Mouse (Mus musculus) limb, embryonic 14.5 days (tissue): Measurements from ENCODE around the gene Dgke. TPM values are rescaled to one million over a fixed set of nuclear protein-coding genes. Genes with fewer than 3 reads are reported as not detected.
"Not testable (repeated sequence)": the region's sequence is repeated elsewhere in the genome, so short reads cannot be mapped to it uniquely, and the experiment has no call there.

Source experiments
- ATAC-seq: fragments of 200-750 bp; cut with Nextera tagmentation; 2 replicates; pipeline ENCODE4 v1.8.0; 2017; ENCODE audit warnings: low read depth, moderate number of reproducible peaks, moderate TSS enrichment; ENCODE audit not compliant: low FRiP score
- DNase-seq: peaks from one replicate; pipeline ENCODE4 v3.0.0-alpha.2; 2015; ENCODE audit warnings: low spot score
- H3K27ac ChIP-seq: fragments of 300-500 bp; sonication (generic); replicated peaks from 2 replicates; pipeline ENCODE4 v1.5.1; 2014; ENCODE audit warnings: low read depth, mild to moderate bottlenecking, low read length, moderate library complexity, mixed read lengths
- H3K27me3 ChIP-seq: fragments of 300-500 bp; sonication (generic); 2 replicates; pipeline ENCODE4 v1.6.1; 2014; ENCODE audit warnings: low read length, mixed read lengths; ENCODE audit not compliant: control insufficient read depth, insufficient read depth
- H3K36me3 ChIP-seq: fragments of 300-500 bp; sonication (generic); 2 replicates; pipeline ENCODE4 v1.6.1; 2014; ENCODE audit warnings: mild to moderate bottlenecking, low read length, moderate library complexity, mixed read lengths; ENCODE audit not compliant: control insufficient read depth, insufficient read depth
- H3K4me1 ChIP-seq: fragments of 300-500 bp; sonication (generic); 2 replicates; pipeline ENCODE4 v1.6.1; 2014; ENCODE audit warnings: antibody characterized with exemption, low read length, mixed read lengths; ENCODE audit not compliant: control insufficient read depth, insufficient read depth
- H3K4me2 ChIP-seq: fragments of 300-500 bp; sonication (generic); replicated peaks from 2 replicates; pipeline ENCODE4 v1.6.1; 2014; ENCODE audit warnings: low read depth, mild to moderate bottlenecking, low read length, moderate library complexity; ENCODE audit not compliant: severe bottlenecking
- H3K4me3 ChIP-seq: fragments of 300-500 bp; sonication (generic); replicated peaks from 2 replicates; pipeline ENCODE4 v1.5.1; 2014; ENCODE audit warnings: low read length
- H3K9ac ChIP-seq: fragments of 300-500 bp; sonication (generic); 2 replicates; pipeline ENCODE4 v1.6.1; 2014; ENCODE audit warnings: mild to moderate bottlenecking, low read depth, low read length, moderate library complexity; ENCODE audit not compliant: severe bottlenecking
- H3K9me3 ChIP-seq: fragments of 300-500 bp; sonication (generic); 2 replicates; pipeline ENCODE4 v1.6.1; 2016; ENCODE audit warnings: low read length; ENCODE audit not compliant: control insufficient read depth
- POLR2A ChIP-seq: fragments of 200-500 bp; IDR thresholded peaks from 2 replicates; pipeline ENCODE4 v1.8.0; 2012; ENCODE audit warnings: inconsistent platforms, mild to moderate bottlenecking, moderate library complexity, borderline replicate concordance; ENCODE audit not compliant: insufficient read depth, insufficient read length; ENCODE audit errors: extremely low read depth
- WGBS: fragments of 180-500 bp; shearing (Covaris S2); extraction: QIAGEN DNeasy Blood & Tissue Kit; methylation state at CpG from one replicate; pipeline ENCODE4 v1.1.7; 2014; 5-methylcytosine and 5-hydroxymethylcytosine counted together
- polyA plus RNA-seq, 2 experiments: library from polyadenylated mRNA; depleted of rRNA in 1 of 2; stranded (reverse) in 1 of 2; unstranded in 1 of 2; fragments of >200 nt; fragmentation: Nextera tagmentation in 1 of 2; extraction: Ambion mirVana in 1 of 2; gene quantifications; 2 replicates each; pipeline versions ENCODE4 v1.2.1 to v1.2.3; 2012 to 2014

Gene Dgke
- polyA plus RNA-seq, 2 experiments = 3.3 to 6.2 TPM

GRCm38 (mm10) chr11:89001569-89001968 lies 65.1 kb downstream of the Dgke start:
- Histone ChIP-seq H3K9me3 (no peaks in the 10 kb centered on the region), H3K36me3 (no peaks in the 10 kb centered on the region), H3K27me3 (peaks cover 17% of the 10 kb centered on the region), H3K4me1 (no peaks in the 10 kb centered on the region), H3K4me2 (no peak overlapping the region), H3K27ac (no peak overlapping the region), H3K9ac (no peak overlapping the region), H3K4me3 (no peak overlapping the region)
- ATAC-seq (no peak), DNase-seq (no peak)
- 95% methylated on average over 7 of the region's 7 CpGs for WGBS
- TF ChIP-seq POLR2A = no peak

- Histone ChIP-seq H3K4me2 (peak overlapping the region; percentile 59; the same call in 1 of the 2 replicates), H3K4me3 (no peak overlapping the region), H3K36me3 (no peaks in the 10 kb centered on the region), H3K9me3 (no peaks in the 10 kb centered on the region), H3K27me3 (peaks cover 17% of the 10 kb centered on the region), H3K27ac (no peak overlapping the region), H3K4me1 (no peaks in the 10 kb centered on the region), H3K9ac (no peak overlapping the region)
- TF ChIP-seq POLR2A = no peak
- no peak for DNase-seq
- no peak for ATAC-seq
Observed at GRCm38 (mm10) chr11:89000527-89000819, 66.2 kb downstream of the Dgke start.

GRCm38 (mm10) chr11:88999723-89000526 lies 66.7 kb downstream of the Dgke start:
- 35% methylated on average over 33 of the region's 33 CpGs for WGBS
- Histone ChIP-seq H3K27ac (no peak overlapping the region), H3K36me3 (no peaks in the 10 kb centered on the region), H3K27me3 (peaks cover 17% of the 10 kb centered on the region), H3K9ac (peak overlapping the region; percentile 51), H3K4me1 (no peaks in the 10 kb centered on the region), H3K4me3 (peak overlapping the region; percentile 47), H3K4me2 (peak overlapping the region; percentile 59), H3K9me3 (no peaks in the 10 kb centered on the region)
- TF ChIP-seq POLR2A = no peak
- DNase-seq = no peak
- 0 out of 2 replicates have a peak, but pooled peaks have one; percentile 2 for ATAC-seq

GRCm38 (mm10) chr11:88998974-88999722 lies 67.5 kb downstream of the Dgke start, which contains the start of gene Trim25:
Trim25 (plus strand) TSS chr11:88999376.
- 8% methylated on average over 39 of the region's 48 CpGs for WGBS
- peak; percentile 78 for DNase-seq
- no peaks in the 10 kb centered on the region for H3K36me3 ChIP-seq
- H3K4me3 ChIP-seq = peak within 1 kb of the TSS; percentile 47
- peak within 1 kb of the TSS; percentile 59 for H3K4me2 ChIP-seq
- no peaks in the 10 kb centered on the region for H3K9me3 ChIP-seq
- peak; percentile 64 for ATAC-seq
- H3K4me1 ChIP-seq = no peaks in the 10 kb centered on the region
- peaks cover 17% of the 10 kb centered on the region for H3K27me3 ChIP-seq
- no peak within 1 kb of the TSS for H3K27ac ChIP-seq
- no peak for TF ChIP-seq POLR2A
- H3K9ac ChIP-seq = peak within 1 kb of the TSS; percentile 51

- Histone ChIP-seq H3K4me2 (no peak overlapping the region), H3K4me3 (no peak overlapping the region), H3K27me3 (peaks cover 17% of the 10 kb centered on the region), H3K36me3 (no peaks in the 10 kb centered on the region), H3K27ac (no peak overlapping the region), H3K9me3 (no peaks in the 10 kb centered on the region), H3K4me1 (no peaks in the 10 kb centered on the region), H3K9ac (no peak overlapping the region)
- WGBS = 19% methylated on average over 3 of the region's 3 CpGs
- TF ChIP-seq POLR2A = no peak
- no peak for ATAC-seq
- no peak for DNase-seq
Observed at GRCm38 (mm10) chr11:88998406-88998805, 68.2 kb downstream of the Dgke start.

- peaks cover 17% of the 10 kb centered on the region for H3K27me3 ChIP-seq
- not testable (repeated sequence) for ATAC-seq, DNase-seq, H3K36me3 ChIP-seq, H3K4me2 ChIP-seq, H3K9ac ChIP-seq, H3K27ac ChIP-seq, H3K4me3 ChIP-seq, H3K9me3 ChIP-seq, H3K4me1 ChIP-seq
- WGBS = 88% methylated on average over 5 of the region's 5 CpGs
Observed at GRCm38 (mm10) chr11:88997343-88997742, 69.3 kb downstream of the Dgke start.
